Mouse (Mus musculus): ENCODE data around the gene Traf5. TPM values are rescaled to one million over a fixed set of nuclear protein-coding genes. Genes with fewer than 3 reads are reported as not detected.
A peak's percentile ranks its signal among the peaks of the same experiment; 100 is the strongest.

The Traf5 gene
- total RNA-seq, 1 experiment: 2.1 TPM

DNA sequence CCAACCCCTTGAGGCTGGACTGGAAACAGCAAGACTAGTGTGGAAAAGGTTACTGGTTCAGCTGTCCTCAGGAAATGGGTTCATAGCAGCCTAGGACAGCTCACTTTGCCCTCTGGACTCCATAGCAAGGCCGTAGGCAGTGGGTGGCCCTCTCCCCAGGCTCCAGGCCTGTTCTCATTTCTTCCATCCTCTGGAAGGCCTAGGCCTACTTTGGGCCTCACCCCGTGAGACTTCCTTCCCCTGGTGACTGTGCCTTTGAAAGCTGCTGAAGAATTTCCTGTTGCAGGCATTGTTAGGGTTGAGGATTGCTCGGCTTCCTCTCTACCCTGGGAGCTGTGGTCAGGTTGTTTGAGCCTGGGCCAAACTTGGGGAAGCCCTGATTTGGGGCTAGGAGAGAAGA lies 137.3 kb downstream of the Traf5 start:
- Histone ChIP-seq H3K4me3 (ENCODE audit: insufficient read depth in 1 of 2, low read depth in 1 of 2, low read length in 2 of 2, poor library complexity in 1 of 2, severe bottlenecking in 1 of 2) (no peak overlapping the region), H3K36me3 (ENCODE audit: control insufficient read depth, insufficient read depth, low read length, poor library complexity, severe bottlenecking) (no peaks in the 10 kb centered on the region), H3K27ac (ENCODE audit: insufficient read depth, low read depth, low read length, poor library complexity, severe bottlenecking) (no peak overlapping the region), H3K9me3 (ENCODE audit: control insufficient read depth, insufficient read depth, low read depth, low read length) (no peaks in the 10 kb centered on the region), H3K4me1 (ENCODE audit: control insufficient read depth in 2 of 2, insufficient read depth in 2 of 2, low read length in 2 of 2, poor library complexity in 1 of 2) (no peaks in the 10 kb centered on the region; a peak in 1 of 4 replicates), H3K9ac (ENCODE audit: insufficient read depth, low read depth, low read length, poor library complexity, severe bottlenecking) (no peak overlapping the region)
- in situ Hi-C loops (cut with MboI; ENCODE audit: low sequenced_read_pairs in 2 of 2, unreplicated experiment in 2 of 2): loop anchor here in 1 of 2 experiments (10.0 kb wide), 1 partner anchor 120 kb away; no protein-coding TSS in a partner anchor
- TF ChIP-seq MAFK (IDR thresholded peaks at IDR 0.05; ENCODE audit: insufficient read depth, low read depth, low read length): no peak
- no peak for DNase-seq (ENCODE audit: low read depth, low spot score)

DNA sequence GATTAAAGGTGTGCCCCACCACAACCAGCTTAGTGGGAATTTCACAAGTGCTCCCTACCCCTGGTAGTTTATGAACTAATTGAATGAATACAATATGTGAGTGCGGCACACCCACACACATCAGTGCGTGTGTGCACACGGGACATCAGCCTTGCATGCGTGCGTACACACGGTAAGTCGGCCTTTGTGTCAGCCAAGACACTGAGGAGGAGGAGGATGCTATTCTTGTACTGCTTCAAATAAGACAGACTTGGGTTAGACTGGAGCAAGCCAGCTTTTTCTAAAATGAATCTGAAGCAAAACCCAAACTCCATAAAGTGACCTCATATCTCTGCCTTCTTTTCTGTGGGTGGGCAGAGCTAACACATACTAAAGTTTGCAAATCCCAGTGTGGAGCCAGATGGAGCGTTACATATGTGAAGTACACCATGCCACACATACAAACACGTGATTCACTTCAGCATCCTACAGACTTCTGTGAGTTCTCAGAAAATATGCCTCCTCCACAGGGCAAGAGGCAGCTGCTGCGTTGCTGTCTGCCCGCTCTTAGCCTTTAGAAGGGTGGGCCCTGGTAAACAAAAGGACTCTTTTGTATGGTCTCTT lies 139.5 kb downstream of the Traf5 start:
- TF ChIP-seq ZNF384 (IDR thresholded peaks at IDR 0.05; ENCODE audit: low read depth, low read length) (no peak), MAFK (IDR thresholded peaks at IDR 0.05; ENCODE audit: insufficient read depth, low read depth, low read length) (no peak), ZC3H11A (IDR thresholded peaks at IDR 0.05; ENCODE audit: borderline replicate concordance, low read depth, low read length) (no peak), CHD2 (IDR thresholded peaks at IDR 0.05; ENCODE audit: low read depth, low read length) (no peak), HCFC1 (IDR thresholded peaks at IDR 0.05; ENCODE audit: borderline replicate concordance, insufficient read depth, low read length) (no peak)
- Histone ChIP-seq H3K9ac (ENCODE audit: insufficient read depth, low read depth, low read length, poor library complexity, severe bottlenecking) (no peak overlapping the region), H3K9me3 (ENCODE audit: control insufficient read depth, insufficient read depth, low read depth, low read length) (no peaks in the 10 kb centered on the region), H3K27ac (ENCODE audit: insufficient read depth, low read depth, low read length, poor library complexity, severe bottlenecking) (no peak overlapping the region), H3K36me3 (ENCODE audit: control insufficient read depth, insufficient read depth, low read length, poor library complexity, severe bottlenecking) (no peaks in the 10 kb centered on the region), H3K4me1 (ENCODE audit: control insufficient read depth in 2 of 2, insufficient read depth in 2 of 2, low read length in 2 of 2, poor library complexity in 1 of 2) (no peaks in the 10 kb centered on the region; a peak in 1 of 4 replicates), H3K4me3 (ENCODE audit: insufficient read depth in 1 of 2, low read depth in 1 of 2, low read length in 2 of 2, poor library complexity in 1 of 2, severe bottlenecking in 1 of 2) (no peak overlapping the region)
- in situ Hi-C loops (cut with MboI; ENCODE audit: low sequenced_read_pairs in 2 of 2, unreplicated experiment in 2 of 2): loop anchor here in 1 of 2 experiments (10.0 kb wide), 1 partner anchor 118 kb away; no protein-coding TSS in a partner anchor
- no peak for DNase-seq (ENCODE audit: low read depth, low spot score)

DNA sequence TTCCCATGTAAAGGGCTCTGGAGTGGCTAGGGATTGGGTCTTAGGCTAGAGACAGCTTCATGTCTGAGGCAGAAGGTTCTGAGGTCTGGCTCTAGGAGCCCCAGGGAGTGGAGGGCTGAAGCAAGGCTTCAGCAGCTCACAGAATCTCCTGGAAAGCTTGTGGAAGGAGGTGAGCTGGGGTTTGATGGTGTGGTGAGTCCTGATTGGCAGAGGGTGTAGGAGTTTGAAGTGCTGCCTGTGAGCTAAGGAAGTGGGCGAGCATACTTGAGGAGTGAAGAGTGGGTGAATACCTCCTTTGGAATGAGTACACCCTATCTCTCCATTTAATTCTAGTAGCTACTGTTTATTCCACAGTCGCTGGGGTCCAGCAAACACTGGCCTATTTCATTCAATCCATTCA lies 141.7 kb downstream of the Traf5 start:
- peaks cover 2 to 5% of the 10 kb centered on the region in 2 experiments; a peak in 2 of 4 replicates for H3K4me1 ChIP-seq (ENCODE audit: control insufficient read depth in 2 of 2, insufficient read depth in 2 of 2, low read length in 2 of 2, poor library complexity in 1 of 2)
- no peaks in the 10 kb centered on the region for H3K36me3 ChIP-seq (ENCODE audit: control insufficient read depth, insufficient read depth, low read length, poor library complexity, severe bottlenecking)
- no peak overlapping the region for H3K9ac ChIP-seq (ENCODE audit: insufficient read depth, low read depth, low read length, poor library complexity, severe bottlenecking)
- H3K9me3 ChIP-seq (ENCODE audit: control insufficient read depth, insufficient read depth, low read depth, low read length): no peaks in the 10 kb centered on the region
- no peak for DNase-seq (ENCODE audit: low read depth, low spot score)
- in situ Hi-C loops (cut with MboI; ENCODE audit: low sequenced_read_pairs in 2 of 2, unreplicated experiment in 2 of 2): loop anchor here in 1 of 2 experiments (10.0 kb wide), 1 partner anchor 116 kb away; no protein-coding TSS in a partner anchor
- H3K27ac ChIP-seq (ENCODE audit: insufficient read depth, low read depth, low read length, poor library complexity, severe bottlenecking): no peak overlapping the region
- no peak overlapping the region for H3K4me3 ChIP-seq (ENCODE audit: insufficient read depth in 1 of 2, low read depth in 1 of 2, low read length in 2 of 2, poor library complexity in 1 of 2, severe bottlenecking in 1 of 2)
- TF ChIP-seq ZC3H11A (IDR thresholded peaks at IDR 0.05; ENCODE audit: borderline replicate concordance, low read depth, low read length): no peak
- TF ChIP-seq HCFC1 (IDR thresholded peaks at IDR 0.05; ENCODE audit: borderline replicate concordance, insufficient read depth, low read length): no peak

DNA sequence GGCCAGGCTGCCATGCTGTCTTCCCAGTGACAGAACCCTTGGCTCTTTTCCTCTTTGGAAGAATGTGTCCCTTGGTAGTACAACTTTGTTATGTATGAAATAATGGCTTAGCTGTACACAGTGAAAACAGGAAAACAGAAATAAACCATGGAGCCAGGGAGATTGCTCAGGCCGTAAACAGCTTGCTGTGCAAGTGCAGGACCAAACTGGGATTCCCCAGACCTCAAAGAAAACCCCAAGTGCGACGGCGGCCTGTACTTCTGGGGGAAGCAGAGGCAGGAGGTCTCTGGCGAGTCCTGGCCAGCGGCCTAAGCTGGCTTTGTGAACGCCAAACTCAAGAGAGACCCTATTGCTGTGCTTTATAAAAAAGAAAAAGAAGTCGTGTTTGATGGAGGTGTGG lies 143.8 kb downstream of the Traf5 start:
- in situ Hi-C loops (cut with MboI; ENCODE audit: low sequenced_read_pairs in 2 of 2, unreplicated experiment in 2 of 2): no loop called here
- Histone ChIP-seq H3K4me3 (ENCODE audit: insufficient read depth in 1 of 2, low read depth in 1 of 2, low read length in 2 of 2, poor library complexity in 1 of 2, severe bottlenecking in 1 of 2) (no peak overlapping the region), H3K36me3 (ENCODE audit: control insufficient read depth, insufficient read depth, low read length, poor library complexity, severe bottlenecking) (no peaks in the 10 kb centered on the region), H3K4me1 (ENCODE audit: control insufficient read depth in 2 of 2, insufficient read depth in 2 of 2, low read length in 2 of 2, poor library complexity in 1 of 2) (peaks cover 2 to 9% of the 10 kb centered on the region in 2 experiments; a peak in 3 of 4 replicates), H3K9me3 (ENCODE audit: control insufficient read depth, insufficient read depth, low read depth, low read length) (no peaks in the 10 kb centered on the region), H3K27ac (ENCODE audit: insufficient read depth, low read depth, low read length, poor library complexity, severe bottlenecking) (no peak overlapping the region), H3K9ac (ENCODE audit: insufficient read depth, low read depth, low read length, poor library complexity, severe bottlenecking) (no peak overlapping the region)
- TF ChIP-seq CHD2 (IDR thresholded peaks at IDR 0.05; ENCODE audit: low read depth, low read length) (no peak), ZNF384 (IDR thresholded peaks at IDR 0.05; ENCODE audit: low read depth, low read length) (no peak), MAFK (IDR thresholded peaks at IDR 0.05; ENCODE audit: insufficient read depth, low read depth, low read length) (no peak), ZC3H11A (IDR thresholded peaks at IDR 0.05; ENCODE audit: borderline replicate concordance, low read depth, low read length) (no peak), HCFC1 (IDR thresholded peaks at IDR 0.05; ENCODE audit: borderline replicate concordance, insufficient read depth, low read length) (no peak)
- no peak for DNase-seq (ENCODE audit: low read depth, low spot score)

DNA sequence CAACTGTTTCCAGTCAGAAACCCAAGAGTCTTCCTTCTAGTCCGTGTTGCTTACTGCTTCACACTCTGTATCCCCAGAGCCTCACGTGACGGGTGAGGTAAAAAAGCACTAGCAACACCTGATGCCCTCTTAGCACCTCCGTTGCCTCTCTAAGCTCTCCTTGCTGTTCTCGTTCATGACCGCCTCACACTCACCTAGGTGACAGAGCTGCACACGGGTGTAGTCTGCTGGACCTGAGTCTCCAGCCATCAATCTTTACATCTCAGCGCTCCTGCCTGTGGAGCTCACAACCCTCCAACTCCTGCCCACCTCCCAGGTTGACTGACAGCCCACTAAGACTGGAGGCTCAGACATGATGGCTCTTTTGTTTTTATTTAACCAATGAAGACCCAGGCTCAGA lies 144.6 kb downstream of the Traf5 start:
- Histone ChIP-seq H3K9ac (ENCODE audit: insufficient read depth, low read depth, low read length, poor library complexity, severe bottlenecking) (peak overlapping the region; percentile 68; the same call in 1 of the 2 replicates), H3K4me1 (ENCODE audit: control insufficient read depth in 2 of 2, insufficient read depth in 2 of 2, low read length in 2 of 2, poor library complexity in 1 of 2) (peaks cover 2 to 14% of the 10 kb centered on the region in 2 experiments; a peak in 3 of 4 replicates), H3K9me3 (ENCODE audit: control insufficient read depth, insufficient read depth, low read depth, low read length) (no peaks in the 10 kb centered on the region), H3K4me3 (ENCODE audit: insufficient read depth in 1 of 2, low read depth in 1 of 2, low read length in 2 of 2, poor library complexity in 1 of 2, severe bottlenecking in 1 of 2) (peak overlapping the region; percentile 4 to 51; a peak in 3 of 4 replicates), H3K36me3 (ENCODE audit: control insufficient read depth, insufficient read depth, low read length, poor library complexity, severe bottlenecking) (no peaks in the 10 kb centered on the region), H3K27ac (ENCODE audit: insufficient read depth, low read depth, low read length, poor library complexity, severe bottlenecking) (peak overlapping the region; percentile 63; the same call in 1 of the 2 replicates)
- no peak for DNase-seq (ENCODE audit: low read depth, low spot score)
- in situ Hi-C loops (cut with MboI; ENCODE audit: low sequenced_read_pairs in 2 of 2, unreplicated experiment in 2 of 2): no loop called here
- no peak for TF ChIP-seq ZC3H11A (IDR thresholded peaks at IDR 0.05; ENCODE audit: borderline replicate concordance, low read depth, low read length)
- TF ChIP-seq MAFK (IDR thresholded peaks at IDR 0.05; ENCODE audit: insufficient read depth, low read depth, low read length): no peak
- no peak for TF ChIP-seq ZNF384 (IDR thresholded peaks at IDR 0.05; ENCODE audit: low read depth, low read length)

Other genes starting within 250 kb of the Traf5 start
- gene Slc30a1, start 185.8 kb downstream of the Traf5 start, total RNA-seq (2012; rRNA removed): 27.2 and 45.5 TPM in 2 replicates
- gene Rd3, start 115.2 kb downstream of the Traf5 start, total RNA-seq (2012; rRNA removed): 0.13 TPM in 1 of 2 replicates, not detected in the other
- 3.7 and 4.1 TPM in 2 replicates for gene Rcor3, start 45.5 kb upstream of the Traf5 start, total RNA-seq (2012; rRNA removed)
- gene Kcnh1, start 98.2 kb upstream of the Traf5 start, total RNA-seq (2012; rRNA removed): 0.71 and 0.95 TPM in 2 replicates